Mouse (Mus musculus): ENCODE measurements around the gene Spint2.

- TF ChIP-seq CHD2 (IDR thresholded peaks at IDR 0.05; ENCODE audit: low read depth, low read length), result no peak
- TF ChIP-seq MAFK (IDR thresholded peaks at IDR 0.05; ENCODE audit: insufficient read depth, low read depth, low read length), result no peak
Observed at GRCm38 (mm10) chr7:29290691-29291485, 9.2 kb upstream of the Spint2 start.

Data from ES-E14 (cell line).